ENCODE assay signal across 30 mouse cellular contexts in the genomic region with DNA sequence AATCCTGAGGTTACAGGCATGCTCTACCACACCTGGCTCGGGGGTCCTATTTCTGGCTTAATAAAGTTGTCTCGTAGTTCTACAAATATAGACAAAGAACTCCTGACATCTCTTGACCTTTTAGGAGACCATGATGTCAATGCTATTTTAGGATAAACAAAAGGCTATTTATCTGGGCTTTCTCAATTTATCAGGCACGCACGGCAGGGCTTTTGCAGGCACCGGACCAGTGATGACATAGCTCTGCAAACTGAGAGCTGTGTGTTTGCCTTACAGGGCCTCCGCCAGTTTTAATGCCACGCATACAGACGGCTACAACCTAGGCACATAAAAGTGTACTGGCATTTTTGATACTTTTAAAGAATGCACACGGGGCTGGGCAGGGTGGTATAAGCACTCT.
DNase-seq lines count a peak whose midpoint lies in the region; ATAC-seq and TF ChIP-seq lines count a peak whose summit lies in the region.
"Had no signal": no experiment of that assay in that cellular context is flagged by ENCODE, and none has a peak within 500 bp of the region (broad histone marks: within the 10 kb centered on the region; RNA-seq: fewer than 3 reads in every experiment).

No protein-coding gene starts in this region.

- peak; percentile 82 for DNase-seq in heart, adult 11 months
- no peak for DNase-seq in heart, adult 8-10 months (ENCODE audit: low spot score)
- DNase-seq in heart, embryonic 10.5 days (ENCODE audit: low spot score) = no peak
- DNase-seq in heart, postnatal 0 days (ENCODE audit: low spot score) = no peak
- DNase-seq in heart, postnatal 4 days = no peak
- no peak for DNase-seq in liver, postnatal 0 days
- DNase-seq: adrenal gland, adult 8-10 months; adrenal gland, postnatal 14 days; adrenal gland, postnatal 36 days; B cell, adult 2 months; cerebellum, adult 11 months; cerebellum, adult 18-20 months; cerebellum, adult 8-10 months; cerebellum, adult 9-11 months; cerebellum, postnatal 14 days; cerebellum, postnatal 36 days; embryo, embryonic 11 days had no signal

- 49% methylated on average over 9 of the region's 9 CpGs for WGBS in heart, embryonic 12.5 days
- 59% methylated on average over 9 of the region's 9 CpGs for WGBS in heart, embryonic 10.5 days
- WGBS in heart, postnatal 0 days = 29% methylated on average over 9 of the region's 9 CpGs
- WGBS in liver, postnatal 0 days (ENCODE audit: insufficient replicate concordance) = 78% methylated on average over 9 of the region's 9 CpGs
- WGBS in liver, embryonic 12.5 days (ENCODE audit: insufficient replicate concordance) = 72% methylated on average over 9 of the region's 9 CpGs

- no peak for TF ChIP-seq EP300 in heart, postnatal 0 days (IDR thresholded peaks at IDR 0.05; ENCODE audit: low read depth)
- no peak for TF ChIP-seq EP300 in liver, postnatal 0 days (IDR thresholded peaks at IDR 0.05; ENCODE audit: low read depth)

- TF ChIP-seq CTCF in heart, postnatal 0 days (IDR thresholded peaks at IDR 0.05; ENCODE audit: low read depth) = no peak
- no peak for TF ChIP-seq CTCF in liver, postnatal 0 days (IDR thresholded peaks at IDR 0.05; ENCODE audit: low read depth)

- H3K27ac ChIP-seq in heart, embryonic 12.5 days (ENCODE audit: poor library complexity, severe bottlenecking) = 0 out of 2 replicates have a peak overlapping the region, but pooled peaks have one; percentile 16
- no peak overlapping the region for H3K27ac ChIP-seq in heart, embryonic 10.5 days
- peak overlapping the region; percentile 43 for H3K27ac ChIP-seq in heart, postnatal 0 days (ENCODE audit: low read depth)
- H3K27ac ChIP-seq in liver, postnatal 0 days (ENCODE audit: low read depth) = no peak overlapping the region
- no peak overlapping the region for H3K27ac ChIP-seq in liver, embryonic 12.5 days
- H3K27ac ChIP-seq: embryonic facial prominence, embryonic 13.5 days; embryonic facial prominence, embryonic 15.5 days; forebrain, embryonic 10.5 days; forebrain, embryonic 12.5 days had no signal

- H3K36me3 ChIP-seq in heart, embryonic 12.5 days = peaks cover 85% of the 10 kb centered on the region
- H3K36me3 ChIP-seq in heart, embryonic 10.5 days = peaks cover 94% of the 10 kb centered on the region
- H3K36me3 ChIP-seq in heart, postnatal 0 days (replicated peaks; ENCODE audit: control insufficient read depth, insufficient read depth, low read length) = peaks cover 77% of the 10 kb centered on the region
- peaks cover 20% of the 10 kb centered on the region for H3K36me3 ChIP-seq in liver, postnatal 0 days (replicated peaks; ENCODE audit: insufficient read depth, low read length)
- H3K36me3 ChIP-seq in liver, embryonic 12.5 days = peaks cover 51% of the 10 kb centered on the region
- H3K36me3 ChIP-seq: G1E had no signal

- H3K9me3 ChIP-seq in heart, embryonic 12.5 days (replicated peaks) = no peaks in the 10 kb centered on the region
- H3K9me3 ChIP-seq in heart, embryonic 10.5 days = no peaks in the 10 kb centered on the region
- H3K9me3 ChIP-seq in heart, postnatal 0 days (replicated peaks; ENCODE audit: control insufficient read depth, low read length) = no peaks in the 10 kb centered on the region
- H3K9me3 ChIP-seq in liver, postnatal 0 days (ENCODE audit: low read length) = no peaks in the 10 kb centered on the region
- no peaks in the 10 kb centered on the region for H3K9me3 ChIP-seq in liver, embryonic 12.5 days (replicated peaks)
- H3K9me3 ChIP-seq: embryonic facial prominence, embryonic 13.5 days; embryonic facial prominence, embryonic 15.5 days; forebrain, embryonic 10.5 days; forebrain, embryonic 12.5 days; G1E had no signal

- no peak overlapping the region for H3K4me2 ChIP-seq in heart, embryonic 12.5 days
- no peak overlapping the region for H3K4me2 ChIP-seq in heart, postnatal 0 days (ENCODE audit: low read depth, low read length)
- H3K4me2 ChIP-seq in liver, postnatal 0 days (ENCODE audit: low read depth, low read length) = no peak overlapping the region
- H3K4me2 ChIP-seq in liver, embryonic 12.5 days = no peak overlapping the region
- H3K4me2 ChIP-seq: embryonic facial prominence, embryonic 13.5 days; embryonic facial prominence, embryonic 15.5 days; forebrain, embryonic 12.5 days had no signal

- no peaks in the 10 kb centered on the region for H3K27me3 ChIP-seq in heart, embryonic 12.5 days (replicated peaks)
- no peaks in the 10 kb centered on the region for H3K27me3 ChIP-seq in heart, embryonic 10.5 days (ENCODE audit: insufficient read depth, poor library complexity, severe bottlenecking)
- H3K27me3 ChIP-seq in heart, postnatal 0 days (ENCODE audit: control insufficient read depth, insufficient read depth, low read length) = no peaks in the 10 kb centered on the region
- H3K27me3 ChIP-seq in liver, postnatal 0 days (ENCODE audit: insufficient read depth, low read length) = no peaks in the 10 kb centered on the region
- H3K27me3 ChIP-seq in liver, embryonic 12.5 days (replicated peaks) = no peaks in the 10 kb centered on the region
- H3K27me3 ChIP-seq: CH12.LX; embryonic facial prominence, embryonic 13.5 days; embryonic facial prominence, embryonic 15.5 days; forebrain, embryonic 12.5 days; Patski had no signal

- peaks cover 13% of the 10 kb centered on the region for H3K4me1 ChIP-seq in heart, embryonic 12.5 days (replicated peaks)
- peaks cover 7% of the 10 kb centered on the region; the same call in 1 of the 2 replicates for H3K4me1 ChIP-seq in heart, embryonic 10.5 days
- peaks cover 8% of the 10 kb centered on the region; the same call in 1 of the 2 replicates for H3K4me1 ChIP-seq in heart, postnatal 0 days (ENCODE audit: control insufficient read depth, insufficient read depth)
- H3K4me1 ChIP-seq in liver, postnatal 0 days (ENCODE audit: insufficient read depth) = no peaks in the 10 kb centered on the region
- H3K4me1 ChIP-seq in liver, embryonic 12.5 days = no peaks in the 10 kb centered on the region
- H3K4me1 ChIP-seq: embryonic facial prominence, embryonic 13.5 days; embryonic facial prominence, embryonic 15.5 days; forebrain, embryonic 10.5 days; forebrain, embryonic 12.5 days had no signal

- no peak overlapping the region for H3K9ac ChIP-seq in heart, embryonic 12.5 days
- H3K9ac ChIP-seq in heart, postnatal 0 days (replicated peaks; ENCODE audit: low read depth, low read length) = no peak overlapping the region
- no peak overlapping the region for H3K9ac ChIP-seq in liver, postnatal 0 days (replicated peaks)
- no peak overlapping the region for H3K9ac ChIP-seq in liver, embryonic 12.5 days
- H3K9ac ChIP-seq: embryonic facial prominence, embryonic 13.5 days; embryonic facial prominence, embryonic 15.5 days; forebrain, embryonic 12.5 days had no signal

- no peak overlapping the region for H3K4me3 ChIP-seq in heart, embryonic 12.5 days
- no peak overlapping the region for H3K4me3 ChIP-seq in heart, embryonic 10.5 days
- H3K4me3 ChIP-seq in heart, postnatal 0 days (ENCODE audit: low read depth, low read length) = no peak overlapping the region
- no peak overlapping the region for H3K4me3 ChIP-seq in liver, postnatal 0 days (ENCODE audit: low read depth, low read length)
- H3K4me3 ChIP-seq in liver, embryonic 12.5 days = no peak overlapping the region
- H3K4me3 ChIP-seq: embryonic facial prominence, embryonic 13.5 days; embryonic facial prominence, embryonic 15.5 days; erythroblast, embryonic 14.5 days; forebrain, embryonic 10.5 days; forebrain, embryonic 12.5 days had no signal

- ATAC-seq in heart, embryonic 12.5 days (ENCODE audit: insufficient number of reproducible peaks, low FRiP score) = no peak
- peak; percentile 42; the same call in 1 of the 2 replicates for ATAC-seq in heart, postnatal 0 days (ENCODE audit: insufficient read depth, low read depth)
- ATAC-seq in liver, postnatal 0 days = peak; percentile 45; the same call in 1 of the 2 replicates
- no peak for ATAC-seq in liver, embryonic 12.5 days
- ATAC-seq: activated CD4-positive, CD25-positive, alpha-beta regulatory T cell, adult 4 months; CD4-positive, CD25-positive, alpha-beta regulatory T cell, adult 4 months; forebrain, embryonic 14.5 days; Patski had no signal

Comparison
In these comparisons a context has a peak if more than half of its experiments do, and no peak if none do; other contexts are left out.
1. ATAC-seq: peak in heart, postnatal 0 days (single experiment) and liver, postnatal 0 days (single experiment); none in heart, embryonic 12.5 days (single experiment) and liver, embryonic 12.5 days (single experiment).
2. H3K27ac ChIP-seq: peak in heart, embryonic 12.5 days (single experiment) and heart, postnatal 0 days (single experiment); none in heart, embryonic 10.5 days (single experiment), liver, postnatal 0 days (single experiment) and liver, embryonic 12.5 days (single experiment).